Mouse (Mus musculus) lung, postnatal 4 days (tissue): Measurements from ENCODE around the gene Med24.

Experiments used
- DNase-seq, 2 experiments: peaks; one replicate each; pipeline ENCODE4 v3.0.0; 2021

Gene Med24

GRCm38 (mm10) chr11:98720756-98721155 is 8.5 kb downstream of the Med24 start:
- peak in 1 of 2 experiments; percentile 17 for DNase-seq

GRCm38 (mm10) chr11:98717904-98718303 is 11.3 kb downstream of the Med24 start:
- DNase-seq: peak; percentile 84 to 88

GRCm38 (mm10) chr11:98715946-98716345 is 13.3 kb downstream of the Med24 start:
- peak in 1 of 2 experiments; percentile 23 for DNase-seq

- peak in 1 of 2 experiments; percentile 22 for DNase-seq
Measured at GRCm38 (mm10) chr11:98713703-98714102, 15.5 kb downstream of the Med24 start.

- DNase-seq: peak; percentile 48 to 55
Measured at GRCm38 (mm10) chr11:98712009-98712408, 17.2 kb downstream of the Med24 start.

GRCm38 (mm10) chr11:98711046-98711434 is 18.2 kb downstream of the Med24 start:
- DNase-seq: peak in 1 of 2 experiments; percentile 26

GRCm38 (mm10) chr11:98710416-98711045 is 18.7 kb downstream of the Med24 start:
- peak; percentile 85 to 90 for DNase-seq

GRCm38 (mm10) chr11:98709001-98709741 is 20.1 kb downstream of the Med24 start:
- peak; percentile 40 to 67 for DNase-seq

- DNase-seq: peak; percentile 51 to 75
Measured at GRCm38 (mm10) chr11:98708282-98708956, 20.8 kb downstream of the Med24 start.

- peak; percentile 78 to 89 for DNase-seq
Measured at GRCm38 (mm10) chr11:98707401-98708281, 21.6 kb downstream of the Med24 start.

GRCm38 (mm10) chr11:98705021-98705420 is 24.2 kb downstream of the Med24 start:
- DNase-seq: no peak

- no peak for DNase-seq
Measured at GRCm38 (mm10) chr11:98702323-98702722, 26.9 kb downstream of the Med24 start.

GRCm38 (mm10) chr11:98701213-98701670 is 28.0 kb downstream of the Med24 start, which contains the start of gene Csf3:
TSS of gene Csf3 (plus strand) at chr11:98701263.
- no peak for DNase-seq

- peak; percentile 71 to 84 for DNase-seq
Measured at GRCm38 (mm10) chr11:98699911-98700310, 29.3 kb downstream of the Med24 start.

GRCm38 (mm10) chr11:98698849-98699640 is 30.2 kb downstream of the Med24 start:
- no peak for DNase-seq

- no peak for DNase-seq
Measured at GRCm38 (mm10) chr11:98697225-98697624, 32.0 kb downstream of the Med24 start.

GRCm38 (mm10) chr11:98696454-98697216 is 32.6 kb downstream of the Med24 start:
- DNase-seq: no peak

- DNase-seq: no peak
Measured at GRCm38 (mm10) chr11:98695408-98695807, 33.8 kb downstream of the Med24 start.

GRCm38 (mm10) chr11:98694301-98694700 is 34.9 kb downstream of the Med24 start:
- no peak for DNase-seq

GRCm38 (mm10) chr11:98693746-98694145 is 35.5 kb downstream of the Med24 start:
- no peak for DNase-seq

GRCm38 (mm10) chr11:98693201-98693600 is 36.0 kb downstream of the Med24 start:
- no peak for DNase-seq
